Mouse (Mus musculus): ENCODE measurements around the gene Ccl11. TPM values are rescaled to one million over a fixed set of nuclear protein-coding genes. Genes with fewer than 3 reads are reported as not detected.

Ccl11 gene
- polyA plus RNA-seq, 1 experiment, result 0.31 TPM

- DNase-seq (ENCODE audit: low read depth), result no peak
- TF ChIP-seq POLR2A (IDR thresholded peaks at IDR 0.05; ENCODE audit: borderline replicate concordance, extremely low read depth, insufficient read depth, insufficient read length, poor library complexity, severe bottlenecking) (no peak), CTCF (IDR thresholded peaks at IDR 0.05; ENCODE audit: borderline replicate concordance, extremely low read depth, insufficient read depth, insufficient read length) (no peak)
Measured at GRCm38 (mm10) chr11:82099511-82100323, 42.1 kb downstream of the Ccl11 start.

DNA sequence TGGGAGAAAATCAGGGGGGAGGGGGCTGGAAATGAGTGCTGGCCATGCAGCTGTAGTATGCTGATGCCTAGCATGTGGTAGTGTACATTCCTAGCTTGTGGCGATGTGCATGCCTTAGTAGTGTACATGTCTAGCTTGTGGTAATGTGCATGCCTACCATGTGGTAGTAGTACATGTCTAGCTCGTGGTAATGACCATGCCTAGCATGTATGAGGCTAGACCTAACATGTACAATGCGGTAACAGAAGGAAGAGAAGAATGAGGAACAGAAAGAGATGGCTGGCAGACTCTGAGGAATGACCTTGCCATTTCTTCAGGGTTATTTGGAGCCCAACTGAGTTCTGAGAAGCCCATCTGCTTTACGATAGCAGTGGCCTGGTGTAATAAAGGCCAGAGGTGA is 43.5 kb downstream of the Ccl11 start:
- no peak for DNase-seq (ENCODE audit: low read depth)
- TF ChIP-seq CTCF (IDR thresholded peaks at IDR 0.05; ENCODE audit: borderline replicate concordance, extremely low read depth, insufficient read depth, insufficient read length), result no peak

DNA sequence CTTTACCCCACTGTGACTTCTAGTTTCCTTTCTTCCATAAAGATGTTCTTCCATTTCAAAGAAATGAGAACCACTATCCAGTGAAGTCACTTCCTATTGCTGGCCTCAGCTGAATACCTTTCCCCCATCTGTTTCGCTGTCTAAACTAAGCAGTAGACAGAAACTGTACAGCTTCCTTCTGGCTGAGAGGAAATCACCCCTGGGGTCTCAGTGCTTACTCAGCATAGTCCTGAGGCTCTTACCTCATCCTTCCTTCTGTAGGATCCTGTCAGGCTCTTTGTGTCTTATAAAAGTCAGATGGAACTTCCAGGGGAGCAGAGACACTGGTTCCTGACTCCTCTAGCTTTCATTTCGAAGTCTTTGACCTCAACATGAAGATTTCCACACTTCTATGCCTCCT is 43.9 kb downstream of the Ccl11 start, which contains the start of gene Ccl12:
Gene Ccl12 (plus strand): TSS at position 317 of the 400 bp plus-strand sequence.
- TF ChIP-seq POLR2A (IDR thresholded peaks at IDR 0.05; ENCODE audit: borderline replicate concordance, extremely low read depth, insufficient read depth, insufficient read length, poor library complexity, severe bottlenecking) (no peak), CTCF (IDR thresholded peaks at IDR 0.05; ENCODE audit: borderline replicate concordance, extremely low read depth, insufficient read depth, insufficient read length) (no peak)
- DNase-seq (ENCODE audit: low read depth), result no peak

GRCm38 (mm10) chr11:82109611-82110010 is 52.0 kb downstream of the Ccl11 start:
- no peak for DNase-seq (ENCODE audit: low read depth)

DNA sequence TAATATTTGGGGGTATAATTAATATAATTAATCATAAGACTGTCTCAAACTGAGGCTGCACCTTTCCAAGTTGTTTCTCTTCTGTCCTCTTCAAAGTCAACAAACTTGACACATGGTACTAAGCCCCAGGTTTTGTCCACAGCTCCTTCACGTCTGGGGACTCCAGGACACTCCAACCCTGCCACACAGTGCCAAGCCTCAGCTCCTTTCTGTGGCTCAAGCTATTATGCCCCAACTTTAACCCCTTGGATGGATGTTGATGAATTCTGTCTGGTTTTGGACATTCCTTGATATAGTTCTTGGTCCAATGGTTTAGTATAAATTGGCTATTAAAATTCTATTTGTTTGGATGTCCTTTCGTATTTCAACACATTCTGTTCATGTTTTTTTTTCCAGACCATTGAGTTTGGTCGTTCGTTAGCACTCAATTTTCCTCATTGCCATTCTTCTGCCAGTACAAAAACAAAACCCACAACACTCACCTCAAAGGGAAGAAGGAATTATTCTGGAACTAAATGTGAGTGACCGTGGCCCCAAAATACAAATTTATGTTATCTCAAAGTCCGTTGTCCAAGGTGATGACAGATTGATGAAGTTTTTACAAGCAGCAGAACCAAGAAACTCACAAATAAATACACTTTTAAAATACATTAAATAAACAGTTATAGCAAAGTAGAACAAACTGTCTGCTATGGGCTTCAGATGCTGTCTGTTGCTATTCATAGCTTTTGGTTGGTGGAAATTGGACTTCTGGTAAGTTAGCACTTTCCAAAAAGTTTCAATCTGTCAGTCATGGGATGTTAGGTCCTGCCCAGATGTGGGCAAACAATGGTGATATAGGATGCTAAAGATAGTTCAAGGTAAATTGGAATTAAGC is 53.0 kb downstream of the Ccl11 start:
- TF ChIP-seq POLR2A (IDR thresholded peaks at IDR 0.05; ENCODE audit: borderline replicate concordance, extremely low read depth, insufficient read depth, insufficient read length, poor library complexity, severe bottlenecking) (no peak), CTCF (IDR thresholded peaks at IDR 0.05; ENCODE audit: borderline replicate concordance, extremely low read depth, insufficient read depth, insufficient read length) (no peak)
- DNase-seq (ENCODE audit: low read depth), result no peak

More at GRCm38 (mm10) chr11:82109611-82110010, 52.0 kb downstream of the Ccl11 start:
- TF ChIP-seq CTCF (IDR thresholded peaks at IDR 0.05; ENCODE audit: borderline replicate concordance, extremely low read depth, insufficient read depth, insufficient read length) (no peak), POLR2A (IDR thresholded peaks at IDR 0.05; ENCODE audit: borderline replicate concordance, extremely low read depth, insufficient read depth, insufficient read length, poor library complexity, severe bottlenecking) (no peak)

Other genes starting within 250 kb of the Ccl11 start
- 0.01 TPM in 1 of 2 replicates, not detected in the other for gene 5530401A14Rik, start 197.2 kb upstream of the Ccl11 start, polyA plus RNA-seq (2012; rRNA removed)
- 12.4 and 24.0 TPM in 2 replicates for gene Asic2, start 89.4 kb upstream of the Ccl11 start, polyA plus RNA-seq (2012; rRNA removed)
- gene Ccl2, start 22.3 kb upstream of the Ccl11 start, polyA plus RNA-seq (2012; rRNA removed), result 0.72 and 0.74 TPM in 2 replicates
- gene Gm17268, start 19.3 kb upstream of the Ccl11 start, polyA plus RNA-seq (2012; rRNA removed), result not detected in 2 replicates
- gene Ccl7, start 12.1 kb upstream of the Ccl11 start, polyA plus RNA-seq (2012; rRNA removed), result 0.18 and 0.40 TPM in 2 replicates
- 1.1 and 1.3 TPM in 2 replicates for gene Ccl12, start 44.0 kb downstream of the Ccl11 start, polyA plus RNA-seq (2012; rRNA removed)
- not detected in 2 replicates for gene Ccl8, start 57.4 kb downstream of the Ccl11 start, polyA plus RNA-seq (2012; rRNA removed)
- not detected in 2 replicates for gene Ccl1, start 247.9 kb downstream of the Ccl11 start, polyA plus RNA-seq (2012; rRNA removed)